Mouse (Mus musculus): Measurements from ENCODE around the gene Sptlc3. TPM values are rescaled to one million over a fixed set of nuclear protein-coding genes. Genes with fewer than 3 reads are reported as not detected.

Gene Sptlc3
- polyA plus RNA-seq, 1 experiment from 2014 or later: not detected

DNA sequence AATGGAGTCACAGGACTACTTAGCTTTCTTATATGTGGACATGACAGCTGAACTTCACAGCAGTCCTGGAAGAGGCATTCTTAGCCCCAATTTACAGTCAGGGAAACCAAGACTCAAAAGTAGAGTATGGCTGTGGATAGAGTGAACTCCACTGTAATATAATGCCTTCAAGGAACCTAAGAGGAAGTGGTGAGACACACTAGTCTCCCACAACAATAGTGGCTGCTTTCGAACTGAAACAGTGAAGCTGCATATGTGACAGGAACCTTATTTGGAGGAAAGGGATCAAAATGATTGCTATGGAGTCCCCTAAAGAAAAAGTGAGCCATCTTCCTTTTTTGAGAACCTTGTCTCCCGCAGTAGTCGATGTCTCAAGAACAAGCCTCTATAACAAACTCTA lies 178.1 kb downstream of the Sptlc3 start:
- no peaks in the 10 kb centered on the region for H3K9me3 ChIP-seq (ENCODE audit: control insufficient read depth, low read length)
- WGBS: 60% methylated on average over 3 of the region's 3 CpGs
- H3K36me3 ChIP-seq (ENCODE audit: control insufficient read depth, insufficient read depth, low read length): no peaks in the 10 kb centered on the region
- ATAC-seq (replicated peaks; ENCODE audit: low FRiP score): no peak
- H3K4me3 ChIP-seq (ENCODE audit: low read depth, low read length): no peak overlapping the region
- no peak overlapping the region for H3K27ac ChIP-seq (ENCODE audit: low read depth, low read length)
- no peak overlapping the region for H3K4me2 ChIP-seq
- peaks cover 18% of the 10 kb centered on the region for H3K27me3 ChIP-seq (replicated peaks; ENCODE audit: control insufficient read depth, insufficient read depth, low read length)
- H3K9ac ChIP-seq (ENCODE audit: low read depth, low read length): no peak overlapping the region
- no peaks in the 10 kb centered on the region for H3K4me1 ChIP-seq (replicated peaks; ENCODE audit: control insufficient read depth, insufficient read depth, low read length)
- no peak for DNase-seq (ENCODE audit: low spot score)

DNA sequence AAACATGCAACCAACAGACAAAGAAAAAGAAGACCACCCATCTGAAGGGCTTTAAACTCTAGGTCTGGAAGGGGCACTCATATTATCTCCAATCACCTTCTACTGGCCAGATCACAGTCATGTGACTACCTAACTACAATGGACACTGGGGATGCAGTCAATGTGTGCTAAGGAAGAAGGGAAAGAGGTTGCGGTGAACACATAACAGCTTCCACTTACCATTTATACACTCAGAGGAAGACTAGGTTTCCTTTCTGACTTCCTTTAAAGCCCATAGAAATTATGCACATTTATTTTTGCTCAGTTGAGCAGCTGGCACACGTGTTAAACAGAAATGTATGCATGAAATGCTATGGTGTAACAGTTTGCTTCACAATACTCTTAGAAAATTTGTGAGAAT lies 178.7 kb downstream of the Sptlc3 start:
- DNase-seq (ENCODE audit: low spot score) (no peak), ATAC-seq (replicated peaks; ENCODE audit: low FRiP score) (no peak)
- H3K4me1 ChIP-seq (replicated peaks; ENCODE audit: control insufficient read depth, insufficient read depth, low read length): no peaks in the 10 kb centered on the region
- H3K9me3 ChIP-seq (ENCODE audit: control insufficient read depth, low read length): no peaks in the 10 kb centered on the region
- H3K27ac ChIP-seq (ENCODE audit: low read depth, low read length): no peak overlapping the region
- H3K4me3 ChIP-seq (ENCODE audit: low read depth, low read length): no peak overlapping the region
- WGBS: 38% methylated on average over 2 of the region's 2 CpGs
- no peak overlapping the region for H3K9ac ChIP-seq (ENCODE audit: low read depth, low read length)
- H3K4me2 ChIP-seq: no peak overlapping the region
- no peaks in the 10 kb centered on the region for H3K36me3 ChIP-seq (ENCODE audit: control insufficient read depth, insufficient read depth, low read length)
- peaks cover 23% of the 10 kb centered on the region for H3K27me3 ChIP-seq (replicated peaks; ENCODE audit: control insufficient read depth, insufficient read depth, low read length)

DNA sequence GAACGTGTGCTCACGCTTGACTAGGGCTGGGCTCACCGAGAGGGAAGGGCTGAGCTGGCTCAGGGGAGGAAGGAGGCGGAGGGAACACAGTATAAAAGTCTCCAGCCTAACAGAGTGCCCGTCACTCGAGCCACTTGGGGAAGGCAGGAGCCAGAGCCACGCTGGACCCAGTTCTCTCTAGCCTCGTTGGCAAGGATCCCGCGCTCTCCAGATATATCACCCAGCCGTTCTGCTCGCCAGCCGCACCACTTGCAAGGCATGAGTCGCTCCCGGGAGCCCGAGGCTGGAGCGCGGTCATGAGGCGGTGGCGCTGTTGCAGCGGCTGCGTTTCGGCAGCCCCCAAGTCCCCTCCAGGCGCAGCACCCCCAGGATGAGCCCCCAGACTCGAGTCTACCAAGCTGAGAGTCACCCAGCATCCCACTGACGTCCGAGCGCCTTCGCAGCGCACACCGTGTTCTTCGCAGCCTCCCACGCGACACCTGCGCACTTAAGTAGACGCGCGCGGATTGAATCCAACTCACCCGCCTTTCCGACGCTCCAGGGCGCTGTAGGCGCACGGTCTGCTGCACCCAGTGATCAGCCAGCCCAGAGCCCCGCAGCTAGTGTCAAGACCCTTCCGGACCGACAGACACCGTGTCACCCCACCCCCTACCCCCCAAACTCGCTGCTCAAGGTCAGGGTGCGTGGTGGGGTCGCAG lies 183.5 kb downstream of the Sptlc3 start:
- DNase-seq (ENCODE audit: low spot score) (peak; percentile 56), ATAC-seq (replicated peaks; ENCODE audit: low FRiP score) (peak; percentile 42)
- H3K4me1 ChIP-seq (replicated peaks; ENCODE audit: control insufficient read depth, insufficient read depth, low read length): no peaks in the 10 kb centered on the region
- H3K9me3 ChIP-seq (ENCODE audit: control insufficient read depth, low read length): no peaks in the 10 kb centered on the region
- no peak overlapping the region for H3K27ac ChIP-seq (ENCODE audit: low read depth, low read length)
- H3K4me2 ChIP-seq: peak overlapping the region; percentile 86
- under 1% methylated on average over 52 of the region's 52 CpGs for WGBS
- no peaks in the 10 kb centered on the region for H3K36me3 ChIP-seq (ENCODE audit: control insufficient read depth, insufficient read depth, low read length)
- no peak overlapping the region for H3K9ac ChIP-seq (ENCODE audit: low read depth, low read length)
- peak overlapping the region; percentile 67 for H3K4me3 ChIP-seq (ENCODE audit: low read depth, low read length)
- peaks cover 49% of the 10 kb centered on the region for H3K27me3 ChIP-seq (replicated peaks; ENCODE audit: control insufficient read depth, insufficient read depth, low read length)

DNA sequence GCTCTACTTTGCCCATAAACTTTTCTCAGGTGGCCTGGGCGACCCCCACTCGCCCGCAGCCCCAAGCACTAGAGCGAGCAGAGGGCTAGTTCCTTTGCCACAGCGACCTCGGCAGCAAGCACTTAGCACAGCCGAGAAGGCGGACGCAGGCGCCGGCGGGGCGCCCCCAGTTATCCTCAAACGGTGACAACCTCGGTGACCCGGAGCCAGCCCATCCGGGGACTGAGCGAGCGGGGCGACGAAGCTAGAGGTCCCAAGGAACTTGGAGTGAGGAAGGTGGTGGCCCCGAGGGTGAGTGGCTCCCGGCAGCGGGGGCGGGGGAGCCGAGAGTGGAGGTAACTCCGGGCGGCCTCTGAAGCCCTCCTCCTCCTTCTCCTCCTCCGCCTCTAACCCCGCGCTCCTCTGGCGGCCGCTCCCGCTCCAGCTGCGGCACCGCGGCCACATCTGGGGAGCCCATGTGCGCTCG lies 184.1 kb downstream of the Sptlc3 start, which contains the start of gene Ism1:
Ism1 (plus strand) TSS at position 370 of the 466 bp plus-strand sequence.
- Histone ChIP-seq H3K4me1 (replicated peaks; ENCODE audit: control insufficient read depth, insufficient read depth, low read length) (no peaks in the 10 kb centered on the region), H3K4me2 (peak within 1 kb of the TSS; percentile 86), H3K36me3 (ENCODE audit: control insufficient read depth, insufficient read depth, low read length) (no peaks in the 10 kb centered on the region), H3K27me3 (replicated peaks; ENCODE audit: control insufficient read depth, insufficient read depth, low read length) (peaks cover 49% of the 10 kb centered on the region), H3K27ac (ENCODE audit: low read depth, low read length) (no peak within 1 kb of the TSS), H3K9me3 (ENCODE audit: control insufficient read depth, low read length) (no peaks in the 10 kb centered on the region), H3K9ac (ENCODE audit: low read depth, low read length) (no peak within 1 kb of the TSS), H3K4me3 (ENCODE audit: low read depth, low read length) (peak within 1 kb of the TSS; percentile 67)
- ATAC-seq (replicated peaks; ENCODE audit: low FRiP score) (peak; percentile 57), DNase-seq (ENCODE audit: low spot score) (peak; percentile 66)
- WGBS: under 1% methylated on average over 26 of the region's 39 CpGs

DNA sequence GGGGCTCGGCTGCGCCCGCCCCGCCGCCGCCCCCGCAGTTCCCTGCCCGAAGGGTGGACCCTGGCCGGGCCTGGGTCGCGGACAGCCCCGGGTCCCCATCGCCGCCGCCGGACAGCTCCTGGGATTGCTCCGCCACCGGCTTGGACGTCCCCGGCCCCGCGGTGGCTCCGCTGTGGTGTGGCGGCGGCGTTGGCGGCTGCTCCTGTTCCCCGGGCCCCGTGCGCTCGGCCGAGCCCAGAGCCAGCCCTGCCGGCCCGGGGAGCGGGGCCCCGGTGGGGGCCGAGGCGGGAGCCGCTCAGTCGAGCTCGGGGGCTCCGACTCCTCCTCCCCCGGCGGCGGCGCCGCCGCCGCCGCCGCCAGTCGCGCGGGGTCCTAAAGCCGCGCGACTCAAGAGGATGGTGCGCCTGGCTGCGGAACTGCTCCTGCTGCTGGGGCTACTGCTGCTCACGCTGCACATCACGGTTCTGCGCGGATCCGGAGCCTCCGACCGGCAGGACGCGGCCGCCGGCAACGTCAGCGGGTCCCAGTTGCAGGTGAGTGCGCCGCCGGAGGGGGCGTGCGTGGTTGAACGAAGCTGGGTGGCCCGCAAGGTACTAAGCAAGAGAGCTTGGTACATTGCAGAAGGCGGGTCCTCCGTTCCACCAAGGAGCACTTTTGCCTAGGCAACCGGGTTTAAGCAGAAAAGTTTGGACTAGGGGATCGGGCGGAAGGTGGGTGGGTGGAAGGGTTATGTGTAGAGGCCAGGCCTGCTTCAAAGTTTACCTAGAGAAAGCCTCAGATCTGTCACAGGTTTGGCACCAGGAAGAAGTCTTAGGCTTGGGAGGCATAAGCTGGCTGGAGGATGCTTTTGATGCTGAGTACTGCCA lies 184.8 kb downstream of the Sptlc3 start:
- H3K9me3 ChIP-seq (ENCODE audit: control insufficient read depth, low read length): no peaks in the 10 kb centered on the region
- ATAC-seq (replicated peaks; ENCODE audit: low FRiP score) (peak; percentile 64), DNase-seq (ENCODE audit: low spot score) (peak; percentile 63)
- no peak overlapping the region for H3K9ac ChIP-seq (ENCODE audit: low read depth, low read length)
- peaks cover 49% of the 10 kb centered on the region for H3K27me3 ChIP-seq (replicated peaks; ENCODE audit: control insufficient read depth, insufficient read depth, low read length)
- no peak overlapping the region for H3K27ac ChIP-seq (ENCODE audit: low read depth, low read length)
- under 1% methylated on average over 84 of the region's 84 CpGs for WGBS
- no peaks in the 10 kb centered on the region for H3K4me1 ChIP-seq (replicated peaks; ENCODE audit: control insufficient read depth, insufficient read depth, low read length)
- no peaks in the 10 kb centered on the region for H3K36me3 ChIP-seq (ENCODE audit: control insufficient read depth, insufficient read depth, low read length)
- H3K4me3 ChIP-seq (ENCODE audit: low read depth, low read length): peak overlapping the region; percentile 67
- H3K4me2 ChIP-seq: peak overlapping the region; percentile 86

DNA sequence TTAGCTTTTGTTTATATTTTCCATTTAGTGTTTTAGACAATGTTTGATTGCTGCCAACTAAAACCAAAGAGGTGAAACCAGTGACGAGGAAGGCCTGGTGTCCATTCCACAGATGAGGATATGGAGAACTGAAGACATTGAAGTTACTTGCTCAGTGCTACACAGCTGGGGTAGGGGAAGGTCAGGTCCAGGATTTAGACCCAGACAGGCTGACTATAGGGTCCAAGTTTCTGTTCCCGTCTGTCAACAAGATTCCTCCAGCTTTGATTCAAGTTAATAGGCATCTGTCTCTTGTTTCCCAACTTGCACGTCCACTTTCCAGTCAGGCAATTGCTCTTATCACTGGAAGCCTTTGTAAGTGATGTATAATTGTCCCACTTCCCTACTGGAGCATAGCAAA lies 188.8 kb downstream of the Sptlc3 start:
- ATAC-seq (replicated peaks; ENCODE audit: low FRiP score) (no peak), DNase-seq (ENCODE audit: low spot score) (no peak)
- H3K36me3 ChIP-seq (ENCODE audit: control insufficient read depth, insufficient read depth, low read length): no peaks in the 10 kb centered on the region
- 59% methylated on average over 3 of the region's 3 CpGs for WGBS
- peaks cover 25% of the 10 kb centered on the region for H3K27me3 ChIP-seq (replicated peaks; ENCODE audit: control insufficient read depth, insufficient read depth, low read length)
- no peak overlapping the region for H3K4me3 ChIP-seq (ENCODE audit: low read depth, low read length)
- H3K4me1 ChIP-seq (replicated peaks; ENCODE audit: control insufficient read depth, insufficient read depth, low read length): no peaks in the 10 kb centered on the region
- H3K9ac ChIP-seq (ENCODE audit: low read depth, low read length): no peak overlapping the region
- no peak overlapping the region for H3K4me2 ChIP-seq
- no peak overlapping the region for H3K27ac ChIP-seq (ENCODE audit: low read depth, low read length)
- no peaks in the 10 kb centered on the region for H3K9me3 ChIP-seq (ENCODE audit: control insufficient read depth, low read length)

Other genes starting within 250 kb of the Sptlc3 start
- 0.32 and 0.97 TPM in 2 replicates for gene Ism1, start 184.3 kb downstream of the Sptlc3 start, polyA plus RNA-seq (2014; fragmentation: Nextera tagmentation; extraction: Ambion mirVana)